Mouse (Mus musculus): ENCODE measurements at regions not wholly inside any gene's neighbourhood (a gene's known extent, or its start where the extent isn't known, plus 50 kb on each side); places are given as distances from the start of the nearest gene placed in this dataset.

DNA sequence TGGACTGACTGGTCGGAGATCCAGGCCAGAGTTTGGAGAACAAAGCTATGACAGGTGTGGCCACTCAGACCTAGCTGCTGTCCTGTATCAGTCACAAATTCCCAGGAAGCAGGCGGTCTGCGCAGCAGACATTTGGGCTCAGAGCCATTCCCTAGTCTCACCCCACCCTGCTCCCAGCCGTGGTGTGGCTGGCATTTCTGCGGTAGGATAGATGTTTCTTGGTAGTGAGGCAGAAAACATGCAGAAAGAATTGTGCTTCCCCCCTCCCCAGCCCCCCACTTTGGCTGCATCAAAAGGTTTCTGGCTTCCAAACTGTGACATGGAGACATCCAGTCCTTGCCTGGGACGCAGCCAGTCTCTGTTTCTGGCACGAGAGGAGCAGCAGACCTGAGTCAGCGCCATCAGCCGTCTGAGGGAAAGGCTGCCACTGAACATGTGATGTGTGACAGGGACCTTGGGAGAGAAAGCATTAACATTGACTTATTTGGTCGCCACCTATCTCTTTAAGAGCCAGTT lies 135.5 kb downstream of the Opa1 start:
- TF ChIP-seq EP300 (IDR thresholded peaks at IDR 0.05; ENCODE audit: low read depth) (no peak), CTCF (IDR thresholded peaks at IDR 0.05; ENCODE audit: low read depth) (no peak)
